Mouse (Mus musculus) E14TG2a.4 (cell line): ENCODE measurements at regions not wholly inside any gene's neighbourhood (a gene's known extent, or its start where the extent isn't known, plus 50 kb on each side); places are given as distances from the start of the nearest gene placed in this dataset.

ENCODE experiments used
- CTCF ChIP-seq: conservative IDR thresholded peaks from 2 replicates; pipeline ENCODE4 v1.5.1; 2014; ENCODE audit warnings: low read length
- POU5F1 ChIP-seq: IDR thresholded peaks from 2 replicates; pipeline ENCODE4 v1.6.1; 2014; ENCODE audit warnings: low read length, borderline replicate concordance

GRCm38 (mm10) chr4:124484613-124485586 is 125.7 kb downstream of the 3100002H09Rik start:
- TF ChIP-seq CTCF (no peak), POU5F1 (no peak)
